Mouse (Mus musculus) liver, embryonic 14.5 days (tissue): ENCODE measurements at regions not wholly inside any gene's neighbourhood (a gene's known extent, or its start where the extent isn't known, plus 50 kb on each side); places are given as distances from the start of the nearest gene placed in this dataset.

Experiments used
- ATAC-seq: fragments of 200-750 bp; cut with Nextera tagmentation; 2 replicates; pipeline ENCODE4 v1.8.0; 2017; ENCODE audit warnings: moderate number of reproducible peaks, mild to moderate bottlenecking, moderate library complexity; ENCODE audit not compliant: insufficient read depth
- DNase-seq, 3 experiments: peaks; one replicate each; pipeline ENCODE4 v3.0.0-alpha.2; 2012 to 2013; ENCODE audit warnings: low read depth in 3 of 3, low spot score in 3 of 3
- H3K27ac ChIP-seq: fragments of 300-500 bp; sonication (generic); 2 replicates; pipeline ENCODE4 v1.5.1; 2014; ENCODE audit warnings: moderate library complexity, mild to moderate bottlenecking, control low read depth, inconsistent platforms
- H3K27me3 ChIP-seq: fragments of 300-500 bp; sonication (generic); 2 replicates; pipeline ENCODE4 v1.6.1; 2014; ENCODE audit warnings: mild to moderate bottlenecking, low read length, moderate library complexity; ENCODE audit not compliant: control insufficient read depth, insufficient read depth
- H3K36me3 ChIP-seq: fragments of 300-500 bp; sonication (generic); replicated peaks from 2 replicates; pipeline ENCODE4 v1.6.1; 2014; ENCODE audit warnings: low read depth; ENCODE audit not compliant: control insufficient read depth, insufficient read depth
- H3K4me1 ChIP-seq, 2 experiments: fragments of 200-500 bp in 1 of 2; fragments of 300-500 bp in 1 of 2; sonication (generic) in 1 of 2; replicated peaks; 2 replicates each; pipeline ENCODE4 v1.6.1; 2012 to 2014; ENCODE audit warnings: antibody characterized with exemption in 1 of 2, inconsistent platforms in 1 of 2, low read length in 1 of 2; ENCODE audit not compliant: control insufficient read depth in 2 of 2, insufficient read depth in 2 of 2
- H3K4me2 ChIP-seq: fragments of 300-500 bp; sonication (generic); 2 replicates; pipeline ENCODE4 v1.6.1; 2014; ENCODE audit warnings: low read depth, mild to moderate bottlenecking, control low read depth, moderate library complexity
- H3K4me3 ChIP-seq, 2 experiments: fragments of 200-500 bp in 1 of 2; fragments of 300-500 bp in 1 of 2; sonication (generic) in 1 of 2; 2 replicates each; pipeline ENCODE4 v1.5.1; 2012 to 2014; ENCODE audit warnings: low read depth in 2 of 2, low read length in 2 of 2, mild to moderate bottlenecking in 2 of 2, control low read depth in 1 of 2, inconsistent platforms in 1 of 2, moderate library complexity in 1 of 2; ENCODE audit not compliant: insufficient read depth in 1 of 2
- H3K9ac ChIP-seq: fragments of 300-500 bp; sonication (generic); replicated peaks from 2 replicates; pipeline ENCODE4 v1.6.1; 2014; ENCODE audit warnings: mild to moderate bottlenecking, control low read depth, moderate library complexity
- H3K9me3 ChIP-seq: fragments of 300-500 bp; sonication (generic); 2 replicates; pipeline ENCODE4 v1.6.1; 2016; ENCODE audit warnings: low read length, mixed read lengths; ENCODE audit not compliant: control insufficient read depth
- CTCF ChIP-seq: IDR thresholded peaks from 2 replicates; pipeline ENCODE4 v1.5.1; 2016; ENCODE audit warnings: antibody characterized with exemption, low read depth, control low read depth
- EP300 ChIP-seq: IDR thresholded peaks from 2 replicates; pipeline ENCODE4 v1.6.1; 2016; ENCODE audit warnings: antibody characterized with exemption, low read depth
- WGBS: fragments of 180-500 bp; shearing (Covaris S2); extraction: QIAGEN DNeasy Blood & Tissue Kit; methylation state at CpG from one replicate; pipeline ENCODE4 v1.1.7; 2014; ENCODE audit not compliant: insufficient replicate concordance; 5-methylcytosine and 5-hydroxymethylcytosine counted together

DNA sequence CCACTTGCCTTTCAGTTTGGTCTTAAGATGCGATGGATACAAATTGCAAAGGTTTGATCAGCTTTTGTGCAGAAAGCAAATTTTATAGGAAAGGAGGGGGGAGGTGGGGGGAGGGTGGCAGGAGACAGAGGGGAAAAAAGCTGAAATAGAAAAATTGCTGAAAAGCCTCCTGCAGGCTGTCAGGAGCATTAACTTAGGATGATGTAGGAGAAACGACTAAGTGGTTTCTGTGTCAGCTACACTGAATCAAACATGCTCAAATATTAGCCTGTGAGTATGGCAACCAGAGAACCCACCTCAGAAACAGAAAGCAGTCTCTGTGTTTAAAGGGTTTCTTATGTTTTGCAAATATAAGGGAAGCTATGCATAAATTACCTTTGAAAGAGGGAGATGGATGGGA is 819.6 kb downstream of the Gm9195 start:
- Histone ChIP-seq H3K4me2 (no peak overlapping the region), H3K9me3 (no peaks in the 10 kb centered on the region), H3K9ac (no peak overlapping the region), H3K36me3 (no peaks in the 10 kb centered on the region), H3K27me3 (no peaks in the 10 kb centered on the region), H3K27ac (no peak overlapping the region), H3K4me1 (no peaks in the 10 kb centered on the region), H3K4me3 (no peak overlapping the region)
- ATAC-seq (no peak), DNase-seq (no peak)
- 36% methylated on average over 2 of the region's 2 CpGs for WGBS
- TF ChIP-seq CTCF (no peak), EP300 (no peak)

DNA sequence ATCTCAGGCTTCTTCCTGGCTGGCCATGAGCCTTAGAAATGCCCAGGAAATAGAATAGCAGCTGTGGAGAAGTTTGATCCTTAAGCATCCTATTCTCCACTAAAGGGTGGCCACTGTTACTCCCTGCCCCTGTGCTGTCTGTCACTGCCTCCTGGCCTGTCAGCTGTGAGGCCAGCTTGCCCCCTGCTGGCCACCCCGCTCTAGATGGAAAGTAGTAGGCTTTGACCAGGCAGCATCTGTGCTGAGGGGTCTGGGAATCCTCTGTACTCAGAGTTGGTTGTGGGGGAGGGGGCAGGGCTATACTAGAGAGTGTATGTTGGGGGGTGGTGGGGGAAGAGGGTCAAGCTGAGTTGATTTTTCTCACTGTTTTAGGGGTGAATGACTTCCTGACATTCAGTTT is 821.2 kb downstream of the Gm9195 start:
- 4% methylated on average over 1 of the region's 1 CpGs for WGBS
- Histone ChIP-seq H3K4me2 (no peak overlapping the region), H3K36me3 (no peaks in the 10 kb centered on the region), H3K9me3 (no peaks in the 10 kb centered on the region), H3K27ac (no peak overlapping the region), H3K4me3 (no peak overlapping the region), H3K27me3 (no peaks in the 10 kb centered on the region), H3K4me1 (no peaks in the 10 kb centered on the region), H3K9ac (no peak overlapping the region)
- no peak for ATAC-seq
- no peak for DNase-seq
- TF ChIP-seq EP300 (no peak), CTCF (peak; percentile 71)

- Histone ChIP-seq H3K4me1 (no peaks in the 10 kb centered on the region), H3K27ac (no peak overlapping the region), H3K4me2 (no peak overlapping the region), H3K27me3 (no peaks in the 10 kb centered on the region), H3K9ac (no peak overlapping the region), H3K4me3 (no peak overlapping the region), H3K9me3 (no peaks in the 10 kb centered on the region), H3K36me3 (no peaks in the 10 kb centered on the region)
- TF ChIP-seq EP300 (no peak), CTCF (no peak)
- ATAC-seq (no peak), DNase-seq (no peak)
- 54% methylated on average over 1 of the region's 1 CpGs for WGBS
Observed at GRCm38 (mm10) chr14:71666656-71667055, 825.0 kb downstream of the Gm9195 start.

GRCm38 (mm10) chr14:71660166-71660565 is 831.5 kb downstream of the Gm9195 start:
- H3K36me3 ChIP-seq = no peaks in the 10 kb centered on the region
- H3K4me3 ChIP-seq = no peak overlapping the region
- no peaks in the 10 kb centered on the region for H3K4me1 ChIP-seq
- DNase-seq = no peak
- 52% methylated on average over 2 of the region's 2 CpGs for WGBS
- no peak overlapping the region for H3K27ac ChIP-seq
- TF ChIP-seq CTCF = no peak
- no peak for TF ChIP-seq EP300
- no peak for ATAC-seq
- no peak overlapping the region for H3K9ac ChIP-seq
- no peak overlapping the region for H3K4me2 ChIP-seq
- no peaks in the 10 kb centered on the region for H3K9me3 ChIP-seq
- no peaks in the 10 kb centered on the region for H3K27me3 ChIP-seq

DNA sequence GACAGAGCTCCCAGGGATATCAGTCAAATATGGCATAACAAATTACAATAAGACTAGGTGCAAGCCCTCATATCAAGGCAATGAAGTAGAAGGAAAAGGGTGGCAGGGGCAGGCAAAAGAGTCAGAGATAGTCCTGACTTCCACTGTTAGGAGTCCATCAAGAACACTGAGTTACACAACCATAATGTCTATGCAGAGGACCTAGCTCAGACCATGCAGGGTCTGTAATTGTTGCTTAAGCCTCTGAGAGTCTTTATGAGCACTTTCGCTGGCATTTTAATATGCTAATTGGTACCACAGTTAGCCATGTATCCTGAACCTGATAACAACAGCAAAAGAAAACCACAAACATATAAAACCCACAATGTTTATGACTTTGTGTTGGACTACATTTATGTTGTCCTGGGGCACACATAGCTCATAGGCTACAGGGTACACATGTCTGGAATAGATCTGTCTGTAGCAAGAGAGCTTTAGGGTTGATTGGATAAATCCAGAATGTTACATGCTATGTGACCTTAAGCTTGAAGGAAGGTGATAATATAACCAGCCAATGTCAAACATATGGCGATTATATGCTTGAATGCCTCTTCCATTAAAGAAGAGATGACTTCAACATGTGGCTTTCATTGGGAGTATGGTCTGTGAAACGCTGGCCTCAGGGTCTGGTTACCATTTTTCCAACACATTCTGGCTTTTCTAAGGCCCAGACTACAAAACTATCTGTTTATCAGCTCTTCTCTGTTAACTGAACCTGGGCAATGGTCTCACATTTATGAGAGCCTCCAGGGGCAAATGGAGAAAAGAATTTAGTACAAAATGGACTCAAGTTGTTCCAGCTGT is 836.6 kb downstream of the Gm9195 start:
- Histone ChIP-seq H3K36me3 (no peaks in the 10 kb centered on the region), H3K4me3 (no peak overlapping the region), H3K27ac (no peak overlapping the region), H3K4me2 (no peak overlapping the region), H3K9ac (no peak overlapping the region), H3K4me1 (no peaks in the 10 kb centered on the region), H3K27me3 (no peaks in the 10 kb centered on the region), H3K9me3 (no peaks in the 10 kb centered on the region)
- ATAC-seq (no peak), DNase-seq (no peak)
- WGBS = 52% methylated on average over 3 of the region's 3 CpGs
- TF ChIP-seq EP300 (no peak), CTCF (no peak)
